Mouse (Mus musculus) megakaryocyte-erythroid progenitor cell, adult 5-6 weeks (primary cell): Measurements from ENCODE around the gene Tmem266. TPM values are rescaled to one million over a fixed set of nuclear protein-coding genes. Genes with fewer than 3 reads are reported as not detected.

Experiments used
- ATAC-seq: replicated peaks from 2 replicates; pipeline ENCODE4 v1.8.0; 2016; ENCODE audit warnings: mild to moderate bottlenecking, inconsistent platforms; ENCODE audit not compliant: severe bottlenecking, poor library complexity, low FRiP score, low TSS enrichment
- total RNA-seq, 2 experiments: library from RNA; stranded (forward) in 1 of 2; stranded (reverse) in 1 of 2; fragments of 200-1000, 215-1000 nt in 1 of 2; fragments of >200 nt in 1 of 2; fragmentation: Nextera tagmentation in 1 of 2; gene quantifications; 2 replicates each; pipeline ENCODE4 v1.2.3; 2014 to 2017

Tmem266 gene
- total RNA-seq, 2 experiments from 2014 or later, result not detected

DNA sequence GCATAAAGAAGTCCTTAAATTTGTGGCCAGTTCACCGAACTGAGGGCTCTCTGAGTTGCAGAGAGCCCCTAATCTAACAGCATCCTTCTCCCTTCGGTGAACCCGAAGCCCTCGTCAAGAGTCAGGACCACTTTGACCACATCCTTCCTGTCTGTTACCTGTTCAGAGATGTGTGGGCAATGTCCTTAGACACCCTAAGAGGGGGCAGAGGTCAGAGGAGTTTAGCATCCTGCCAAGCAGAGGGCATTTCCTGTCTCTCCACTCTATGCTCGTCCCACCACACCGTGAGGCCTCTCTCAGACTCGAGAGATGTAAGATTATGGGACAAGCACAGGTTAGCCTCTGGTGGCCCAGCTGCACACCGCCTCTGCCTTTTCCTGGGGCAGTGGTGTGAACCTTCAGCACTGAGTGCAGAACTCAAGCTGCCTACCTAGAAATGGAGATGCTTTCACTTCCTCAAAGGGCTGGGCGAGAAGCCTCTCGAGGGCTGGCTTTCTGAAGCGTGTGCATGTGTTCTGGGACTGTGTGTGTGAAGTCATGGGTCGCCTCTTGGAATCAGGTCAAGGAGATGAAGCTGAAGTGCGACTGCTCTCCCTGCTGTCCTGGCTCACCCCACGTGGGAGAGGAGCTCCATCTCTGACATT lies 61.3 kb downstream of the Tmem266 start:
- ATAC-seq, result no peak

DNA sequence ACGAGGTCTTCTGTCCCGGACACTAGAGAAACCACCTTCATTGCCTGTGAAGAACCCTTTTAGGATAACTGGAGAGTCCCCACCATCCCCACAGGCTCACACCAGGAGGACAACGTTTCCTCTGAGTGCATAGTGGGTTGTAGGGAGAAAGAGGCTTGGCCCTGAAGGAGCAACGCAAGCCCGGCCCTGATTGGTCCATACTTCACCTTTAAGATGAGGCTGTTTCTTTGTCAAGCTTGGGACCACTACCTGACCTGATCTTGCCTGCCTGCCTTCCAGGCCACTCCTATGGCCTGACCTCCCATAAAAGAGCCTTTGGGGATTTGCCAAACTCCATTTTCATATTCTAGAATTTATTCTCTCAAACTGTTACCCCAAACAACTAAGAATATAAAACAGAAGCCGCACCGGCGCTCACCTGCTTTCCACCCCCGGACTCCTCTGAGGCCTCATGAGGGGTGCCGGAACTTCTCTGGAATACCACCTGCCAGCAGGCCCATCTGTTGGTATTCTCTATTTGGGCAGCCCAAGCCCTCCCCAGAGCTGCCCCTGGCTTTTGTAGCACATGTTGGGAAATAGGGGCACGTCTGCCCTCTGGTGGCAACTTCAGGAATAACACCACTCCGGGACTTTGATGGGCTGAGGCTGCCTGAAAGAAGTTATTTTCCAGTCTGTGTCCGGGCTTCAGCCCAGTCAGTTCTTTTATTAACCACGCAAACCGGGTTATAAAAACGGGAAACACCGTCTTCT lies 65.4 kb downstream of the Tmem266 start:
- ATAC-seq, result peak; percentile 72

DNA sequence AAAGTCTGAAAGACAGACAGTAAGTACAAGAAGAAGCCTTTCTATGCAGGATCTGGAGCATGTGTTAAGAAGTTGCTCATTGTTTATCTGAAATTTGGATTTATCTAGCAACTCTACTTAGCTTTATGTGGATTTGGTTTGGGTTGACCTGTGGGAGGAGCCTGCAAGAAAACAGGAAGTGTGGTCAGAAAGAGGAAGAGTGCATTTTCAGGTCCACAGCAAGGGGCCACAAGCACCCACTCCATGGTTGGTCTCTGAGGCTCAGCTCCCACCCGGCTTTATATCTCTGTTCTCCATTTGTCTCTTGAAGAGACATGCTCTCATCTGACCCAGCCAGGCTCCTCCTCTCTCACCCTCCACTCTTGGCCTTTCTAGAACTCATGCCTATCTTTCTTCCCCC lies 68.9 kb downstream of the Tmem266 start:
- no peak for ATAC-seq

DNA sequence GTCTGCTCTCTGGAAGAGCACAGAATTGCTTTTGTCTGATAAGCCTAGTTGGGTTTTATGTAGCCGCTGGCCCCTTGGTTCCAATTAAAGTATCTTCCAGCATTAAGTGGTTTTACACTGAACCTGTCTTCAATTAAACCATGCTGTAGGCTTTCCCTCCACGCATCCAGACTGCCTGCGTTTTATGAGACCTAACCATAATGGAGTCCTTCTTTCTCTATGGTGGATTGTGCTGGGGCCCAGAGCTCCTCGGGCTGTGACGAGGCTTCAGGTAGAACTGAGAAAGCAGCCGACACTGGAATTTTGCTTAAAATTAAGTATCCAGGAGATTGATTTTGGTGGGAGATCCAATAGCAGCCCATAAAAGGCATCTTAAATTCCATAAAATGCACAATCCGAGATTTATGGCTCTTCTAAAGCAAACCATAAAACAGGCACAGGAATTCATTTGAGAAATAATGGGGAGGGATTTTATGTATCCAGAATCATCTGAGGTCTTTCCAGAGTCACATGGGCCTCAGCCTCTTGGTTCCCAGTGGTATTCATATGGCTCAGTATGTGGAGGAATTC lies 72.4 kb downstream of the Tmem266 start:
- ATAC-seq, result no peak

DNA sequence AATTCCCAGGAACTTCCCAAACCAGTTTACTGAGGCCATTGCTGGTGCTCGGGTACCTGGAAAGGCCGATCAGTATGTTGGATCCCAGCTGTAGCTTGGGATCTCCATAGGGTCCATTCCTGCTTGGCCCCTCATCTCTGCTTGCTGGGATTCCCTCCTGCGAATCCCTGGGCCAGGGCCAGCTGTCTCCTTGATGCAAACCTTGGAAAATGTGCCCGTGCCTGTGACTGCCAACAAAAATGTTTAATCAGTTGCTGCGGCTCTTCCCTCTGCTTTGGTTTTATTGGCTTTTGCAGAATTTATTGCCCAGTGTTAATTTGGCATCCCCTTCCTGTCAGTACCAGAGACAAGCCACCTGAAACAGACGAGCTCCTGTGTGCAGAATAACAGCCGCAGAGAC lies 75.6 kb downstream of the Tmem266 start:
- no peak for ATAC-seq

DNA sequence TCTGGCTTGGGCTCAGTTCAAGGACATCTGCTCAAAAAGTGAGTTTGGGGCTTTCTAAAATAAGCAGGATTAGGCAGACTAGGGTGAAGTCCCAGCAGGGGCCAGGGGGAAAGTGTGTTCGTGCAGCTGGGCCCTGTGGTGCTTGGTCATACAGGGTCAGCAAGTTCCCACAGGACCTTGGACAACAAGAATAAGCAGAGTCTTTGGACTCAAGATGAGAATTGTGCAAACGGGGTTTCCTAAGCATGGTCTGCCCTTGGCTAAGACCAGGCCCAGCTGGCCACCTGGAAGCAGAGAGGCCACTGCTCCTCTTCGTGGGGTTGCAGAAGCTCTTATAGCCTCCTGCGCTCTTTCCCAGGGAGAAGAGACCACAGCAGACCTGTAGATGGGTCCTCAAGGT lies 77.5 kb downstream of the Tmem266 start:
- no peak for ATAC-seq

DNA sequence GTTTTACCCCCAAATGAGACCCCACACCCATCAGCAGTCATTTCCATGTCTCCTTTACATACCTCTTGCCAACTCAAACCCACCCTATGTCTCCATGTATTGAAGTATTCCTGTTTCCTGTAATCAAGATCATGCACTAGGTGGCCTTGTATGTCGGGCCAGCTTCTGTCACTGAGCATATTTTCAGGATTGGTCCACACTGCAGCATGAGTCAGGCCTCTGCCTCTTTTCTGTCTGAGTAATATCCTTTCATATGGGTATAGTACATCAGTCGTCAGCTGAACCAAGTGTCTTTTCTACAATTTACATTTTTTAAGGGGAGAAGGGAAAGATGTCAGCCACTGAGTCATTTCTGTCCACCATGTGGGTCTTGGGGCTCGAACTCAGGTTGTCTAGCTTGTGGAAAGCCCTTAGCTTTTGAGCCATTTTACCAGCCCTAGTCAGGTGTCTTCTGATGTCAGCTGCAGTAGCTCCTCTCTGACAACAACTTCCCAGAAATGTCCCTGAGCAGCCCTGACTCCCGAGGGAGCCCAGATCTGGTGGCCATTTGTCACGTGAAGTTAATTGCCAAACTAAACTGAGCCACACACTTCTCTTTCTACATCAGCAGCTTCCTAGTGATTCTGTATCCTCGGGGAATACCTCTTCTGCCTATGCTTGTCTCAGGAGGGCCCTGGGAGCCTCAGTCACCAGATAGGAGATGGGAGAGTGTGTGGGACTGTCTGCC lies 78.4 kb downstream of the Tmem266 start:
- no peak for ATAC-seq

DNA sequence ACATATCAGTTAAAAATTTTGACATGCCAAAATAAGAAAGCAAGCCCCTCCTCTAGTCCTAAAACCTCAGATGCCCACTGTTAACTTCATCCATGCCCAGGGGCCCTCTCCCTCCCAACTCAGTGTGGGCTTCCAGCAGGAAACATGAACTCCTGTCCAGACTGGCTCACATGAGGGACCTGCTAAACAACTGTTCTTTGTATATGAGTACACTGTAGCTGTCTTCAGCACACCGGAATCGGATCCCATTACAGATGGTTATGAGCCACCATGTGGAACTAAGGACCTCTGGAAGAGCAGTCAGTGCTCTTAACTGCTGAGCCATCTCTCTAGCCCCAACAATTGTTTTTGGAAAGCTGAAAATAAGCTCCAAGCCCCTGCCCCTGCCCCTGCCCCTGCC lies 80.1 kb downstream of the Tmem266 start:
- ATAC-seq, result no peak

DNA sequence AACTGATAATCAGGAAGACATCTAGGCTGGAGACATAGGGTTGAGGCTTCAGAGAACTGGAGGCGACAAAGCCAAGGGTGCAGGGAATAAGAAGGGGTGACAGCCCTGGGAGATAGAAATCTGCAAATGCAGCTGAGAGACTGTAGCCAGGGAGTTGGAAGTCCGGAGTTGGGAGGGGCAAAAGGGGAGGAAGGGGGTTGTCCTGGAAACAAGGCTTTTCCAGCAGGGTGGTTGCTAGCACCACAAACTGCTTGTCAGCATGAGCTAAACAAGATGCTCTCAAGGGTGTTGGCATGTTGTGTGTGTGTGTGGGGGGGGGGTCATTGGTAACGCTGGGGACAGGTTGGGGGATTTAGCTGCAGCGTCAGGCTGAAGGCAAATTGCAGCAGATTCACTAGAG lies 82.1 kb downstream of the Tmem266 start:
- no peak for ATAC-seq

DNA sequence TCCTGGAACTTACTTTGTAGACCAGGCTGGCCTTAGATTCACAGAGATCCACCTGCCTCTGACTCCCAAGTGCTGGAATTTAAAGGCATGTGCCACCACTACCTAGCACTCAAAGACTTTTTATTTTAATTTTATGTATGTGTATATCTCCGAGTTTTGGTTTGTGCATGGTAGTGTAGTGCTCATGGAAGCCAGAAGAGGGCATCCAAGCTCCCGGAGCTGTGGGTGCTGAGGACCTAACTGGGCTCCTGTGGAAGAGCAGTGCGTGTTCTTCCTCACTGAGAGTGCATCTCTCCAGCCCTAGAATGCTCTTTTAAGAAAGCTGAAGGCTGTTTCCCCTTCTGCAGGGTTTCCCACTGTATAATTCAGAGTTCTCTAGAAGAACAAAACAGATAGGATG lies 83.1 kb downstream of the Tmem266 start:
- peak; percentile 63; the same call in 1 of the 2 replicates for ATAC-seq

DNA sequence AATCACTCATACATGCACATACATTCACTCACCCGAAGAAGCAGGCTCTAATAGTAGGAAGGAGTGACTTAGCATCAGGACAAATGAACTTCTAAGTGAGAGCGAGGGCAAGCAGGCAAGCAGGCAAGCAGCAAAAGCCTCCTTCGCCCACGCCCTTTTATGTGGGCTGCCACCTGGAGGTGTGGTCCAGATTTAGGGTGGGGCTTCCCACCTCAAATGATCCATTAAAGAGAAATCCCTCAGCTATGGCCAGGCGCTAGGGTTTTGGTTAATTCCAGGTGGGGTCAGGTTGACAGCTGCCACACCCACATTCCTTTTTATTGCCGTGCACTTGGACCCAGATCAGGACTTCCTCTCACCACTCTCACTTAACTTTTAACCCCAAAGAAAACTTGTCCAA lies 83.7 kb downstream of the Tmem266 start:
- no peak for ATAC-seq

DNA sequence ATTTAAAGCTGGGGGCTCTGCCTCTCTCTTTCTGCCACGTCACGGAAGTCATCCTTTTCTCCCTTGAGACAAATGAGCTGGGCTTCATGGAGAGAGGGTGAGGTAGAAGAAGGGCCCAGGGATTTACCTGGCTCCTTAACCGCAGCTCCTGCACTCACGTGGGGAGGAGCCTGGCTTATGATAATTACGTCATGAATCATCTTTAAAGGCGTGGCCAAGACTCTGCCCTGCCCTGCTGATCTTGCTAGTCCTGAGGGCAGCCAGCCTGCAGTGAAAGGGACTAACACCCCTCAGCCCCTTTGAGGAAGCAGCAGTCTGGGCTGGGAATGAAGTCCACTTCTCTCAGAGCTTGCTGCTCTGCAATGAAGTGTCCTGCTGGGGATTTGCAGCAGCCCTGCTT lies 84.4 kb downstream of the Tmem266 start:
- no peak for ATAC-seq

DNA sequence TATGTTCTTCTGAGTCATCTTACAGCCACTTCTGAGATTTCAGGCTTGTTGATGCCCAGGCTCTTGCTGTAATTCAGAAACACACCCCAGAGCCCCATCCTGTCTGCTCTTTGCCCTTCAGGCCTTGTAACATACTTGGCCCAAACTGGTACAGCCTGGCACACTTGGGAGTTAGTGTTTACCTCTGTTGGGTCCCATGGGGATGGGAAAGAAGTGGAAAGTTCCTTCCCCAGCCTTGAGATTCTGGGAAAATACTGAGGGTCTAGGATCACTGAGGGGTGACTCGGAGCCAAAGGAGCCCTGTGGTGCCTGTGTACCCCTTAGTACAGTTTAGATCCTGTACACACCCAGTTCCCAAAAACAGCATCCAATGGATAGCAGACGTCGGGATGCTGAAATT lies 95.1 kb downstream of the Tmem266 start:
- no peak for ATAC-seq

DNA sequence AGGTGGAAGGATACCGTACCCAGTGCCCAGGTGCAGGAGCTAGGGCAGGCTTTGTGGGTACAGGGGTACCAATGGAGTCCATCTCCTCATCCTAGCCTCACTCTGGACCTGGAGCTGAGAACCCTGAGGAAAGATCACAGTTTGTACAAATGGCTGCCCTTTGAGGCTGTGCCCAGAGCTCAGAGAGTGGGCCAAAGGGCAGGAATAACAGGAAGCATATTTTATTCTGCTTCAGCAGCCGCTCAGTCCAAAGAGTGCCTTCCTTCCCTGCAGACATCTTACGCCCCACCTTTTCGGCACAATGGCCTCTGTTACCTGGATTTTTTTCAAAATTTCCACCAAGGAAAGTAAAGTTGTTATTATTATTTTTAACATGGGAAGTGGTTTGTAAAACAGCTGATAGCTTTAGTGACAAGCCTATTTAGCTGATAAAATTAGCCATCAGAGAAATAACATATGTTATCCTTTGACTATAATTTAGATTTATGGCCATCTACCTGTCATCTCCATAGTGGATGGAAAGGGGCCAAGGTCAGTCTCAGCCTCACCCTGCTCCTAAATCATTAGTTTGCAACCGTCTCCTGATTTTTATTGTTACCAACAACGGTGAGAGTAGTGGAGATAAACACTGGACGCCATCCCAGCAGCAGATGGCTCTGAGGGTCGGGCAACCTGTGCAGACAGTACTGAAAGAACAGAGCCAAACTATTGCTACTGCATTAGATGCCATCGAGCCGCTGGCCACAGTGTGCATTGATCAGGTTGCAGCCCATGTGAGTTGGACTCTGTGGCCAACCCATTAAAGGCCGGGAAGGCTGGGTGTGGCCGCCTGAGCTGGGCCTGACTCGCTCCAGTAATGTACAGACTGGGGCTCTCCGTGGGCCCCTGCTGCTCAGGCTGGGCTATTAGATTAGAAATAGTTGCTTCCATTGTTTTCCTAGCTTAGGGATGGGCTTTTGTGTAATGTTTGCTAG lies 97.0 kb downstream of the Tmem266 start:
- no peak for ATAC-seq

DNA sequence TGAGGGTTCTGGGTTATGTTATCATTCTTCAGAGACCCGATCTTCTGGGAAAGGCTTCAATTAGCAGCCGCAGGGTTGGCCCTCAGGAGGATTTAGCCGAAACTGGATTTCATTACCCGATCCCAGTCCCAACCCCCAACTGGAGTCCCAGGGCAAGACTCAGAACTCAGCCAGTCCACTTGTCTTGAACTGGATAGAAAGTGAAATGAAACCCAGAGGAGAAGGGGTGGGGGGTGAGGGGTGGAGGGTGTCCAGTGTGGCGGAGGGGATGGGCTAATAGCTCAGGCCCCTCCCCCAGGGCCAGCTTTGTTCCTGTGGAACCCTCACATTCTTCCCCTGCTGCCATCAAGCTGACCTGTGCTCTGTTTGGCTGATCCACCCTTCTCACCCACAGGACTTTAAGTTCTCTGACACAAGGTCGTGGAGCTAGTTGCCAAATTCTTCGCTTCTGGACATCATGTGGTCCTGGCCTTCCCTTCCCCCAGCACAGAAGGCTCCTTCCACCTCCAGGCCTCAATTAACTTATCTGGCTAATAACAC lies 98.6 kb downstream of the Tmem266 start:
- no peak for ATAC-seq

DNA sequence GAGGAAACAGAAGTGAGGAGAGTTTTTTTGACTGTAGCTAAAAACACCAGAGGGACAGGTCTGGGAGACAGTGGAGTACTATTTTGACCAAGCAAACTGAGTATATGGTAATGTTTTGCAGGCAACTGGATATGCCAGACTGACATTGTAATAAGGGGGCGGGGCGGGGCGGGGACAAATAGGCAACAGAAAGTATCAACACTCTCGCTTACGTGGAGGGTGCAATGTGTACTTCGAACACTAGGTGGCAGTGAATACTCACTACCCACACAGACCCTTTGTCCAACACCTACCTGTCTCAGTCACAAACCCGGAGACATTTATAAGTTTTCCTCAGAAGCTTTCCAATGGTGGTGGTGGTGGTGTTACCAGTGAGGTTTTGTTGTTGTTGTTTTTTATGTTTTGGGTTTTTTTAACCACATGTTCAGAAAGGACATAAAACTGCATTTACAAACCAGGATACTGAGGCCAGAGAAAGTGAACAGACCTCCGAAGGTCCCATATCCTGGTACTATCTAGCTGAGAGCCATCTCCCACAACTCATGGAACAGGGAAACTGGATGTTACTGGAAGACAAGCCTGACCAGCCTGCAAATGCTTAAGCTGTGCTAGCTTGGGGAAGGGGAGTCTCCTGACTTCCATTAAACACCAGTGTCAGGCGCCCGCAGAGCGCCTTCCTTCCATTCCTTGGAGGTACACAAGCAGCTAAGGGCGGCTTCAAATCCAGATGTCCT lies 102.7 kb downstream of the Tmem266 start:
- ATAC-seq, result peak; percentile 91

DNA sequence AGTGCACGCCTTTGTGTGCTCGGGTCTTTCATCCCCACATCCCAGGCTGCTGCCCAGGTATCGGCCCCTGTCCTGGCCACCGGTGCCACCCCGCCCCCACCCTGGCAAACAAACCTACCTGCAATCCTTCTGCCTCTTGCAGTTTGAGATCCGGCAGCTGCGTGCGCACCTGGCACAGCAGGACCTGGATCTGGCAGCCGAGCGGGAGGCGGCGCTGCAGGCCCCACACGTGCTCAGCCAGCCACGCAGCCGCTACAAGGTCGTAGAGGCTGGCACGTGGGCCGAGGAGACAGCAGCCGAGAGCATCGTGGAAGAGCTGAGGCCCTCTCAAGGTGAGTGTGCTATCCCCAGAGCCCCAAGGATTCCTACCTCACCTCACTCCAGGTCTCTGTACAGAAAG lies 103.4 kb downstream of the Tmem266 start:
- ATAC-seq, result no peak
